Mouse (Mus musculus): ENCODE data around the gene Gm20431. TPM values are rescaled to one million over a fixed set of nuclear protein-coding genes. Genes with fewer than 3 reads are reported as not detected.
A peak's percentile ranks its signal among the peaks of the same experiment; 100 is the strongest.

Gene Gm20431
- polyA plus RNA-seq, 1 experiment from 2014 or later = 13.4 TPM

- Histone ChIP-seq H3K27me3 (no peaks in the 10 kb centered on the region), H3K9ac (no peak overlapping the region), H3K4me1 (no peaks in the 10 kb centered on the region), H3K4me3 (no peak overlapping the region), H3K36me3 (no peaks in the 10 kb centered on the region), H3K27ac (no peak overlapping the region), H3K4me2 (no peak overlapping the region), H3K9me3 (no peaks in the 10 kb centered on the region)
- WGBS = 34% methylated on average over 14 of the region's 14 CpGs
- no peak for ATAC-seq (ENCODE audit: insufficient number of reproducible peaks, insufficient read depth, low FRiP score, low TSS enrichment, low read depth)
Observed at GRCm38 (mm10) chr2:167675120-167675909, 14.0 kb upstream of the Gm20431 start.

GRCm38 (mm10) chr2:167672212-167672685 is 11.0 kb upstream of the Gm20431 start:
- Histone ChIP-seq H3K27me3 (no peaks in the 10 kb centered on the region), H3K27ac (no peak overlapping the region), H3K9me3 (no peaks in the 10 kb centered on the region), H3K4me1 (no peaks in the 10 kb centered on the region), H3K36me3 (no peaks in the 10 kb centered on the region), H3K4me3 (no peak overlapping the region), H3K4me2 (no peak overlapping the region), H3K9ac (no peak overlapping the region)
- ATAC-seq (ENCODE audit: insufficient number of reproducible peaks, insufficient read depth, low FRiP score, low TSS enrichment, low read depth) = no peak
- WGBS = 38% methylated on average over 13 of the region's 13 CpGs

GRCm38 (mm10) chr2:167671101-167671633 is 9.9 kb upstream of the Gm20431 start:
- no peaks in the 10 kb centered on the region for H3K36me3 ChIP-seq
- no peak overlapping the region for H3K4me3 ChIP-seq
- no peaks in the 10 kb centered on the region for H3K4me1 ChIP-seq
- no peak overlapping the region for H3K27ac ChIP-seq
- H3K9me3 ChIP-seq = no peaks in the 10 kb centered on the region
- no peak for ATAC-seq (ENCODE audit: insufficient number of reproducible peaks, insufficient read depth, low FRiP score, low TSS enrichment, low read depth)
- no peak overlapping the region for H3K9ac ChIP-seq
- H3K4me2 ChIP-seq = no peak overlapping the region
- H3K27me3 ChIP-seq = no peaks in the 10 kb centered on the region
- WGBS = 79% methylated on average over 5 of the region's 5 CpGs

GRCm38 (mm10) chr2:167669398-167669797 is 8.1 kb upstream of the Gm20431 start:
- Histone ChIP-seq H3K4me1 (no peaks in the 10 kb centered on the region), H3K9ac (no peak overlapping the region), H3K27me3 (no peaks in the 10 kb centered on the region), H3K9me3 (no peaks in the 10 kb centered on the region), H3K4me3 (no peak overlapping the region), H3K36me3 (no peaks in the 10 kb centered on the region), H3K27ac (no peak overlapping the region), H3K4me2 (no peak overlapping the region)
- whole genome bisulfite sequencing = 73% methylated on average over 4 of the region's 4 CpGs
- no peak for ATAC-seq (ENCODE audit: insufficient number of reproducible peaks, insufficient read depth, low FRiP score, low TSS enrichment, low read depth)

- Histone ChIP-seq H3K9ac (no peak overlapping the region), H3K9me3 (no peaks in the 10 kb centered on the region), H3K4me2 (no peak overlapping the region), H3K4me1 (no peaks in the 10 kb centered on the region), H3K27me3 (no peaks in the 10 kb centered on the region), H3K27ac (no peak overlapping the region), H3K4me3 (no peak overlapping the region), H3K36me3 (no peaks in the 10 kb centered on the region)
- ATAC-seq (ENCODE audit: insufficient number of reproducible peaks, insufficient read depth, low FRiP score, low TSS enrichment, low read depth) = no peak
- 83% methylated on average over 5 of the region's 5 CpGs for WGBS
Observed at GRCm38 (mm10) chr2:167668426-167668825, 7.1 kb upstream of the Gm20431 start.

- no peak for ATAC-seq (ENCODE audit: insufficient number of reproducible peaks, insufficient read depth, low FRiP score, low TSS enrichment, low read depth)
- Histone ChIP-seq H3K27me3 (peaks cover 8% of the 10 kb centered on the region), H3K9ac (no peak overlapping the region), H3K4me2 (no peak overlapping the region), H3K27ac (no peak overlapping the region), H3K4me1 (peaks cover 8% of the 10 kb centered on the region; the same call in 1 of the 2 replicates), H3K4me3 (no peak overlapping the region), H3K9me3 (no peaks in the 10 kb centered on the region), H3K36me3 (no peaks in the 10 kb centered on the region)
- 65% methylated on average over 18 of the region's 18 CpGs for WGBS
Observed at GRCm38 (mm10) chr2:167665972-167666713, 4.8 kb upstream of the Gm20431 start.

- ATAC-seq (ENCODE audit: insufficient number of reproducible peaks, insufficient read depth, low FRiP score, low TSS enrichment, low read depth) = no peak
- no peak overlapping the region for H3K4me3 ChIP-seq
- no peaks in the 10 kb centered on the region for H3K9me3 ChIP-seq
- H3K4me1 ChIP-seq = peaks cover 34% of the 10 kb centered on the region
- H3K9ac ChIP-seq = no peak overlapping the region
- peaks cover 5% of the 10 kb centered on the region; the same call in 1 of the 2 replicates for H3K36me3 ChIP-seq
- WGBS = 49% methylated on average over 6 of the region's 6 CpGs
- no peak overlapping the region for H3K4me2 ChIP-seq
- H3K27me3 ChIP-seq = peaks cover 8% of the 10 kb centered on the region
- no peak overlapping the region for H3K27ac ChIP-seq
Observed at GRCm38 (mm10) chr2:167662713-167663112, 1.4 kb upstream of the Gm20431 start.

GRCm38 (mm10) chr2:167660611-167660971 is 705 bp downstream of the Gm20431 start:
- Histone ChIP-seq H3K36me3 (peaks cover 10% of the 10 kb centered on the region), H3K27me3 (peaks cover 8% of the 10 kb centered on the region), H3K9me3 (no peaks in the 10 kb centered on the region), H3K4me1 (peaks cover 43% of the 10 kb centered on the region), H3K4me2 (peak overlapping the region; percentile 98), H3K9ac (peak overlapping the region; percentile 90), H3K27ac (peak overlapping the region; percentile 58; the same call in 1 of the 2 replicates), H3K4me3 (peak overlapping the region; percentile 84)
- WGBS = under 1% methylated on average over 12 of the region's 12 CpGs
- ATAC-seq (ENCODE audit: insufficient number of reproducible peaks, insufficient read depth, low FRiP score, low TSS enrichment, low read depth) = no peak

- Histone ChIP-seq H3K9me3 (no peaks in the 10 kb centered on the region), H3K4me3 (peak overlapping the region; percentile 84), H3K27ac (peak overlapping the region; percentile 58), H3K4me2 (peak overlapping the region; percentile 98), H3K4me1 (peaks cover 43% of the 10 kb centered on the region), H3K9ac (peak overlapping the region; percentile 90), H3K36me3 (peaks cover 11% of the 10 kb centered on the region), H3K27me3 (peaks cover 8% of the 10 kb centered on the region)
- ATAC-seq (ENCODE audit: insufficient number of reproducible peaks, insufficient read depth, low FRiP score, low TSS enrichment, low read depth) = no peak
- WGBS = 19% methylated on average over 13 of the region's 13 CpGs
Observed at GRCm38 (mm10) chr2:167659847-167660610, 1.3 kb downstream of the Gm20431 start.

GRCm38 (mm10) chr2:167659177-167659846 is 2.0 kb downstream of the Gm20431 start:
- ATAC-seq (ENCODE audit: insufficient number of reproducible peaks, insufficient read depth, low FRiP score, low TSS enrichment, low read depth) = no peak
- Histone ChIP-seq H3K4me1 (peaks cover 43% of the 10 kb centered on the region), H3K36me3 (peaks cover 18% of the 10 kb centered on the region), H3K9me3 (no peaks in the 10 kb centered on the region), H3K9ac (peak overlapping the region; percentile 90), H3K4me3 (peak overlapping the region; percentile 84), H3K4me2 (peak overlapping the region; percentile 98), H3K27ac (peak overlapping the region; percentile 58), H3K27me3 (peaks cover 8% of the 10 kb centered on the region)
- WGBS = 55% methylated on average over 10 of the region's 10 CpGs

Measured in embryonic facial prominence, embryonic 13.5 days (tissue).